ENCODE assay signal across 7 mouse cellular contexts in genomic region chr14:30352061-30352950, GRCm38 (mm10).
A peak's percentile ranks its signal among the peaks of the same experiment; 100 is the strongest.
DNase-seq lines count a peak whose midpoint lies in the region; ATAC-seq and TF ChIP-seq lines count a peak whose summit lies in the region.

No protein-coding gene starts in this region.

- H3K27ac ChIP-seq in hindbrain, embryonic 12.5 days = no peak overlapping the region
- H3K27ac ChIP-seq in left cerebral cortex, adult 2 months = peak overlapping the region; percentile 89
- peak overlapping the region; percentile 62 for H3K27ac ChIP-seq in midbrain, postnatal 0 days (ENCODE audit: low read depth, low read length)

- H3K4me3 ChIP-seq in hindbrain, embryonic 12.5 days = peak overlapping the region; percentile 62
- peak overlapping the region; percentile 54 for H3K4me3 ChIP-seq in left cerebral cortex, adult 2 months
- peak overlapping the region; percentile 79 for H3K4me3 ChIP-seq in midbrain, postnatal 0 days (ENCODE audit: low read depth, low read length)

- peak overlapping the region; percentile 53 for H3K9ac ChIP-seq in hindbrain, embryonic 12.5 days
- H3K9ac ChIP-seq in midbrain, postnatal 0 days (replicated peaks; ENCODE audit: low read length, poor library complexity, severe bottlenecking) = peak overlapping the region; percentile 92

- H3K4me1 ChIP-seq in hindbrain, embryonic 12.5 days = peaks cover 9% of the 10 kb centered on the region
- 0 out of 2 replicates have a peak, but pooled peaks cover 3% of the 10 kb centered on the region for H3K4me1 ChIP-seq in midbrain, postnatal 0 days (ENCODE audit: insufficient read depth, low read length)

- 2% methylated on average over 31 of the region's 31 CpGs for WGBS in hindbrain, embryonic 12.5 days
- WGBS in midbrain, postnatal 0 days = under 1% methylated on average over 31 of the region's 31 CpGs

- no peaks in the 10 kb centered on the region for H3K9me3 ChIP-seq in hindbrain, embryonic 12.5 days (replicated peaks)
- no peaks in the 10 kb centered on the region for H3K9me3 ChIP-seq in midbrain, postnatal 0 days (ENCODE audit: low read length)

- peaks cover 37% of the 10 kb centered on the region for H3K27me3 ChIP-seq in hindbrain, embryonic 12.5 days
- no peaks in the 10 kb centered on the region for H3K27me3 ChIP-seq in midbrain, postnatal 0 days (ENCODE audit: insufficient read depth, low read length)

- intact Hi-C loops in left cerebral cortex, adult 2 months (cut with DNase I) = loop anchor here (2.0 to 5.0 kb wide), 5 partner anchors 34 to 216 kb away; no protein-coding TSS in a partner anchor

- peak overlapping the region; percentile 73 for H3K4me2 ChIP-seq in hindbrain, embryonic 12.5 days (replicated peaks)
- H3K4me2 ChIP-seq in midbrain, postnatal 0 days (ENCODE audit: low read depth, low read length, poor library complexity, severe bottlenecking) = peak overlapping the region; percentile 92

- peak; percentile 32 for ATAC-seq in hindbrain, embryonic 12.5 days (ENCODE audit: low FRiP score)
- ATAC-seq in midbrain, postnatal 0 days (ENCODE audit: low FRiP score) = peak; percentile 32

- no peak for TF ChIP-seq CTCF in left cerebral cortex, adult 2 months (IDR thresholded peaks at IDR 0.05)
- no peak for TF ChIP-seq CTCF in midbrain, postnatal 0 days (IDR thresholded peaks at IDR 0.05)

- no peaks in the 10 kb centered on the region for H3K36me3 ChIP-seq in hindbrain, embryonic 12.5 days
- H3K36me3 ChIP-seq in midbrain, postnatal 0 days (ENCODE audit: insufficient read depth, low read length) = 0 out of 2 replicates have a peak, but pooled peaks cover 3% of the 10 kb centered on the region

- peak; percentile 4 for DNase-seq in CD4-positive helper T cell, adult 2 months (ENCODE audit: low read depth, low spot score)
- peak; percentile 33 for DNase-seq in Muller cell, postnatal 12 days (ENCODE audit: inconsistent ontology term)
- peak; percentile 44 for DNase-seq in embryo, embryonic 10.5 days (ENCODE audit: low spot score)
- peak; percentile 40 to 50 for DNase-seq in left cerebral cortex, adult 2 months (ENCODE audit: extremely low spot score in 1 of 2, low spot score in 2 of 2)
- DNase-seq in midbrain, postnatal 0 days (ENCODE audit: low spot score) = peak; percentile 58
- DNase-seq in natural killer cell, adult 2 months (ENCODE audit: low spot score in 2 of 2) = no peak

Comparison
In these comparisons a context has a peak if more than half of its experiments do, and no peak if none do; other contexts are left out.
1. DNase-seq: peak in CD4-positive helper T cell, adult 2 months (single experiment), Muller cell, postnatal 12 days (single experiment), embryo, embryonic 10.5 days (single experiment), left cerebral cortex, adult 2 months (2 of 2) and midbrain, postnatal 0 days (single experiment); none in natural killer cell, adult 2 months (0 of 2).
2. Peak in every context shown above with its lines, with median percentiles within 50 percentile points of each other: H3K4me3 ChIP-seq.